Mouse (Mus musculus): ENCODE measurements around the gene Sycp2.
"Not testable (repeated sequence)": the region's sequence is repeated elsewhere in the genome, so short reads cannot be mapped to it uniquely, and the experiment has no call there.

The Sycp2 gene

GRCm38 (mm10) chr2:178413481-178414260, 6.2 kb upstream of the Sycp2 start:
- in situ Hi-C loops (cut with MboI, MseI): no loop called here

GRCm38 (mm10) chr2:178413081-178413480, 5.6 kb upstream of the Sycp2 start:
- in situ Hi-C loops (cut with MboI, MseI): no loop called here

- in situ Hi-C loops (cut with MboI, MseI): no loop called here
These were observed 5.1 kb upstream of the Sycp2 start for GRCm38 (mm10) chr2:178412598-178412997.

- in situ Hi-C loops (cut with MboI, MseI): no loop called here
These were observed 2.8 kb upstream of the Sycp2 start for GRCm38 (mm10) chr2:178410286-178410685.

- in situ Hi-C loops (cut with MboI, MseI): no loop called here
These were observed 1.5 kb upstream of the Sycp2 start for GRCm38 (mm10) chr2:178409024-178409423.

- in situ Hi-C loops (cut with MboI, MseI): no loop called here
These were observed 64.9 kb downstream of the Sycp2 start for GRCm38 (mm10) chr2:178342597-178342996.

GRCm38 (mm10) chr2:178342105-178342504, 65.4 kb downstream of the Sycp2 start:
- in situ Hi-C loops (cut with MboI, MseI): not testable (repeated sequence)

- in situ Hi-C loops (cut with MboI, MseI): no loop called here
These were observed 68.4 kb downstream of the Sycp2 start for GRCm38 (mm10) chr2:178339044-178339443.

- in situ Hi-C loops (cut with MboI, MseI): no loop called here
These were observed 69.6 kb downstream of the Sycp2 start for GRCm38 (mm10) chr2:178337878-178338277.

GRCm38 (mm10) chr2:178329986-178330385, 77.5 kb downstream of the Sycp2 start:
- in situ Hi-C loops (cut with MboI, MseI): no loop called here

GRCm38 (mm10) chr2:178329551-178329950, 77.9 kb downstream of the Sycp2 start:
- in situ Hi-C loops (cut with MboI, MseI): no loop called here

GRCm38 (mm10) chr2:178327466-178328040, 79.9 kb downstream of the Sycp2 start:
- in situ Hi-C loops (cut with MboI, MseI): no loop called here

GRCm38 (mm10) chr2:178326750-178327465, 80.6 kb downstream of the Sycp2 start:
- in situ Hi-C loops (cut with MboI, MseI): no loop called here

- in situ Hi-C loops (cut with MboI, MseI): no loop called here
These were observed 81.4 kb downstream of the Sycp2 start for GRCm38 (mm10) chr2:178326067-178326466.

- in situ Hi-C loops (cut with MboI, MseI): no loop called here
These were observed 82.7 kb downstream of the Sycp2 start for GRCm38 (mm10) chr2:178324818-178325217.

GRCm38 (mm10) chr2:178324410-178324809, 83.1 kb downstream of the Sycp2 start:
- in situ Hi-C loops (cut with MboI, MseI): no loop called here

GRCm38 (mm10) chr2:178321271-178321670, 86.2 kb downstream of the Sycp2 start:
- in situ Hi-C loops (cut with MboI, MseI): no loop called here

- in situ Hi-C loops (cut with MboI, MseI): no loop called here
These were observed 87.7 kb downstream of the Sycp2 start for GRCm38 (mm10) chr2:178319766-178320165.

GRCm38 (mm10) chr2:178316281-178316680, 91.2 kb downstream of the Sycp2 start:
- in situ Hi-C loops (cut with MboI, MseI): no loop called here

GRCm38 (mm10) chr2:178313539-178313938, 93.9 kb downstream of the Sycp2 start:
- in situ Hi-C loops (cut with MboI, MseI): no loop called here

- in situ Hi-C loops (cut with MboI, MseI): no loop called here
These were observed 102.8 kb downstream of the Sycp2 start for GRCm38 (mm10) chr2:178304669-178305068.

- in situ Hi-C loops (cut with MboI, MseI): no loop called here
These were observed 103.3 kb downstream of the Sycp2 start for GRCm38 (mm10) chr2:178304188-178304529.

All from T-helper 17 cell (primary cell).